Mouse (Mus musculus) hindbrain, postnatal 0 days (tissue): ENCODE measurements at regions not wholly inside any gene's neighbourhood (a gene's known extent, or its start where the extent isn't known, plus 50 kb on each side); places are given as distances from the start of the nearest gene placed in this dataset.
A peak's percentile ranks its signal among the peaks of the same experiment; 100 is the strongest.

Experiments
- ATAC-seq: fragments of 200-750 bp; cut with Nextera tagmentation; 2 replicates; pipeline ENCODE4 v1.8.0; 2017; ENCODE audit warnings: mild to moderate bottlenecking, moderate TSS enrichment, moderate library complexity
- DNase-seq: peaks from one replicate; pipeline ENCODE4 v3.0.0-alpha.2; 2015; ENCODE audit warnings: low spot score
- H3K27ac ChIP-seq: fragments of 300-500 bp; sonication (generic); 2 replicates; pipeline ENCODE4 v1.5.1; 2014; ENCODE audit warnings: mild to moderate bottlenecking
- H3K27me3 ChIP-seq: fragments of 300-500 bp; sonication (generic); 2 replicates; pipeline ENCODE4 v1.6.1; 2014; ENCODE audit warnings: low read length, mixed read lengths; ENCODE audit not compliant: insufficient read depth
- H3K36me3 ChIP-seq: fragments of 300-500 bp; sonication (generic); 2 replicates; pipeline ENCODE4 v1.6.1; 2014; ENCODE audit warnings: low read length, mixed read lengths; ENCODE audit not compliant: insufficient read depth
- H3K4me1 ChIP-seq: fragments of 300-500 bp; sonication (generic); 2 replicates; pipeline ENCODE4 v1.6.1; 2014; ENCODE audit warnings: antibody characterized with exemption, low read length, mixed read lengths; ENCODE audit not compliant: insufficient read depth
- H3K4me2 ChIP-seq: fragments of 300-500 bp; sonication (generic); 2 replicates; pipeline ENCODE4 v1.6.1; 2014; ENCODE audit warnings: low read depth, mild to moderate bottlenecking, low read length, moderate library complexity, mixed read lengths
- H3K4me3 ChIP-seq: fragments of 300-500 bp; sonication (generic); 2 replicates; pipeline ENCODE4 v1.5.1; 2014; ENCODE audit warnings: low read length
- H3K9ac ChIP-seq: fragments of 300-500 bp; sonication (generic); replicated peaks from 2 replicates; pipeline ENCODE4 v1.6.1; 2014; ENCODE audit warnings: mild to moderate bottlenecking, low read length, moderate library complexity, mixed read lengths
- H3K9me3 ChIP-seq: fragments of 300-500 bp; sonication (generic); 2 replicates; pipeline ENCODE4 v1.6.1; 2016; ENCODE audit warnings: low read length, mixed read lengths
- CTCF ChIP-seq: IDR thresholded peaks from 2 replicates; pipeline ENCODE4 v1.5.1; 2016; ENCODE audit warnings: antibody characterized with exemption, control low read depth, low read depth
- WGBS: fragments of 180-500 bp; shearing (Covaris S2); extraction: QIAGEN DNeasy Blood & Tissue Kit; methylation state at CpG from one replicate; pipeline ENCODE4 v1.1.7; 2014; 5-methylcytosine and 5-hydroxymethylcytosine counted together

GRCm38 (mm10) chr7:71100266-71100665 lies 251.0 kb downstream of the Gm10295 start:
- Histone ChIP-seq H3K27ac (no peak overlapping the region), H3K4me2 (no peak overlapping the region), H3K9me3 (no peaks in the 10 kb centered on the region), H3K36me3 (no peaks in the 10 kb centered on the region), H3K27me3 (no peaks in the 10 kb centered on the region), H3K9ac (no peak overlapping the region), H3K4me3 (no peak overlapping the region), H3K4me1 (no peaks in the 10 kb centered on the region)
- no peak for ATAC-seq
- peak; percentile 27 for DNase-seq
- 52% methylated on average over 2 of the region's 2 CpGs for WGBS
- no peak for TF ChIP-seq CTCF

- no peak overlapping the region for H3K27ac ChIP-seq
- DNase-seq (peak; percentile 35), ATAC-seq (no peak)
- no peak overlapping the region for H3K4me3 ChIP-seq
- H3K4me2 ChIP-seq = no peak overlapping the region
- H3K9me3 ChIP-seq = no peaks in the 10 kb centered on the region
- H3K9ac ChIP-seq = no peak overlapping the region
- no peaks in the 10 kb centered on the region for H3K4me1 ChIP-seq
- no peak for TF ChIP-seq CTCF
- H3K27me3 ChIP-seq = no peaks in the 10 kb centered on the region
- WGBS = 46% methylated on average over 4 of the region's 4 CpGs
- H3K36me3 ChIP-seq = no peaks in the 10 kb centered on the region
Observed at GRCm38 (mm10) chr7:71098276-71098675, 253.0 kb downstream of the Gm10295 start.

- TF ChIP-seq CTCF = no peak
- H3K9me3 ChIP-seq = no peaks in the 10 kb centered on the region
- H3K27ac ChIP-seq = no peak overlapping the region
- H3K4me2 ChIP-seq = no peak overlapping the region
- H3K9ac ChIP-seq = no peak overlapping the region
- ATAC-seq = no peak
- no peaks in the 10 kb centered on the region for H3K27me3 ChIP-seq
- WGBS = 71% methylated on average over 6 of the region's 6 CpGs
- H3K36me3 ChIP-seq = no peaks in the 10 kb centered on the region
- no peaks in the 10 kb centered on the region for H3K4me1 ChIP-seq
- no peak overlapping the region for H3K4me3 ChIP-seq
- DNase-seq = no peak
Observed at GRCm38 (mm10) chr7:71093301-71093939, 257.9 kb downstream of the Gm10295 start.

- H3K27me3 ChIP-seq = no peaks in the 10 kb centered on the region
- H3K36me3 ChIP-seq = no peaks in the 10 kb centered on the region
- no peak for TF ChIP-seq CTCF
- ATAC-seq (no peak), DNase-seq (no peak)
- no peak overlapping the region for H3K4me2 ChIP-seq
- no peak overlapping the region for H3K9ac ChIP-seq
- no peaks in the 10 kb centered on the region for H3K9me3 ChIP-seq
- no peak overlapping the region for H3K27ac ChIP-seq
- H3K4me1 ChIP-seq = no peaks in the 10 kb centered on the region
- H3K4me3 ChIP-seq = no peak overlapping the region
Observed at GRCm38 (mm10) chr7:71092825-71093224, 258.5 kb downstream of the Gm10295 start.

- peak; percentile 2 for DNase-seq
- H3K9me3 ChIP-seq = no peaks in the 10 kb centered on the region
Observed at GRCm38 (mm10) chr7:71092301-71092700, 259.0 kb downstream of the Gm10295 start.

GRCm38 (mm10) chr7:71064446-71065391 lies 286.6 kb downstream of the Gm10295 start:
- no peaks in the 10 kb centered on the region for H3K9me3 ChIP-seq
- H3K4me1 ChIP-seq = no peaks in the 10 kb centered on the region
- no peak overlapping the region for H3K9ac ChIP-seq
- no peak overlapping the region for H3K4me3 ChIP-seq
- DNase-seq (no peak), ATAC-seq (no peak)
- TF ChIP-seq CTCF = no peak
- no peak overlapping the region for H3K4me2 ChIP-seq
- no peaks in the 10 kb centered on the region for H3K36me3 ChIP-seq
- H3K27me3 ChIP-seq = no peaks in the 10 kb centered on the region
- no peak overlapping the region for H3K27ac ChIP-seq
- WGBS = 18% methylated on average over 14 of the region's 14 CpGs

More at GRCm38 (mm10) chr7:71092301-71092700, 259.0 kb downstream of the Gm10295 start:
- no peak overlapping the region for H3K9ac ChIP-seq
- ATAC-seq = no peak
- TF ChIP-seq CTCF = no peak
- H3K36me3 ChIP-seq = no peaks in the 10 kb centered on the region
- H3K4me1 ChIP-seq = no peaks in the 10 kb centered on the region
- H3K27ac ChIP-seq = no peak overlapping the region
- WGBS = 62% methylated on average over 3 of the region's 3 CpGs
- no peak overlapping the region for H3K4me2 ChIP-seq
- no peak overlapping the region for H3K4me3 ChIP-seq
- no peaks in the 10 kb centered on the region for H3K27me3 ChIP-seq

- Histone ChIP-seq H3K4me2 (no peak overlapping the region), H3K27ac (no peak overlapping the region), H3K4me3 (no peak overlapping the region), H3K4me1 (no peaks in the 10 kb centered on the region), H3K9ac (no peak overlapping the region), H3K27me3 (no peaks in the 10 kb centered on the region), H3K9me3 (no peaks in the 10 kb centered on the region), H3K36me3 (no peaks in the 10 kb centered on the region)
- DNase-seq = no peak
- ATAC-seq = no peak
- 88% methylated on average over 2 of the region's 2 CpGs for WGBS
- no peak for TF ChIP-seq CTCF
Observed at GRCm38 (mm10) chr7:71050825-71051224, 300.5 kb downstream of the Gm10295 start.
